Mouse (Mus musculus) limb, embryonic 13.5 days (tissue): ENCODE measurements around the gene Cfl1. TPM values are rescaled to one million over a fixed set of nuclear protein-coding genes. Genes with fewer than 3 reads are reported as not detected.
A peak's percentile ranks its signal among the peaks of the same experiment; 100 is the strongest.

Source experiments
- ATAC-seq: fragments of 200-750 bp; cut with Nextera tagmentation; 2 replicates; pipeline ENCODE4 v1.8.0; 2017; ENCODE audit warnings: low read depth, moderate number of reproducible peaks, moderate TSS enrichment; ENCODE audit not compliant: low FRiP score
- H3K27ac ChIP-seq: fragments of 300-500 bp; sonication (generic); 2 replicates; pipeline ENCODE4 v1.5.1; 2015; ENCODE audit warnings: inconsistent platforms, mild to moderate bottlenecking, moderate library complexity
- H3K27me3 ChIP-seq: fragments of 300-500 bp; sonication (generic); 2 replicates; pipeline ENCODE4 v1.6.1; 2015; ENCODE audit warnings: mild to moderate bottlenecking, inconsistent platforms
- H3K36me3 ChIP-seq: fragments of 300-500 bp; sonication (generic); 2 replicates; pipeline ENCODE4 v1.6.1; 2015; ENCODE audit warnings: inconsistent platforms, mild to moderate bottlenecking, moderate library complexity
- H3K4me1 ChIP-seq: fragments of 300-500 bp; sonication (generic); 2 replicates; pipeline ENCODE4 v1.6.1; 2015; ENCODE audit warnings: inconsistent platforms
- H3K4me2 ChIP-seq: fragments of 300-500 bp; sonication (generic); replicated peaks from 2 replicates; pipeline ENCODE4 v1.6.1; 2015; ENCODE audit warnings: inconsistent platforms, mild to moderate bottlenecking, moderate library complexity
- H3K4me3 ChIP-seq: fragments of 300-500 bp; sonication (generic); 2 replicates; pipeline ENCODE4 v1.5.1; 2015; ENCODE audit warnings: moderate library complexity, mild to moderate bottlenecking, inconsistent platforms
- H3K9ac ChIP-seq: fragments of 300-500 bp; sonication (generic); 2 replicates; pipeline ENCODE4 v1.6.1; 2015; ENCODE audit warnings: mild to moderate bottlenecking, inconsistent platforms
- H3K9me3 ChIP-seq: fragments of 300-500 bp; sonication (generic); 2 replicates; pipeline ENCODE4 v1.6.1; 2016; ENCODE audit warnings: inconsistent platforms
- WGBS: fragments of 180-500 bp; shearing (Covaris S2); methylation state at CpG from one replicate; pipeline ENCODE4 v1.1.7; 2015; 5-methylcytosine and 5-hydroxymethylcytosine counted together
- polyA plus RNA-seq: library from polyadenylated mRNA; unstranded; fragments of >200 nt; fragmentation: Nextera tagmentation; extraction: Ambion mirVana; gene quantifications from 2 replicates; pipeline ENCODE4 v1.2.1, GENCODE M21; 2015

Gene Cfl1
- polyA plus RNA-seq, 1 experiment from 2014 or later = 2,537 TPM

DNA sequence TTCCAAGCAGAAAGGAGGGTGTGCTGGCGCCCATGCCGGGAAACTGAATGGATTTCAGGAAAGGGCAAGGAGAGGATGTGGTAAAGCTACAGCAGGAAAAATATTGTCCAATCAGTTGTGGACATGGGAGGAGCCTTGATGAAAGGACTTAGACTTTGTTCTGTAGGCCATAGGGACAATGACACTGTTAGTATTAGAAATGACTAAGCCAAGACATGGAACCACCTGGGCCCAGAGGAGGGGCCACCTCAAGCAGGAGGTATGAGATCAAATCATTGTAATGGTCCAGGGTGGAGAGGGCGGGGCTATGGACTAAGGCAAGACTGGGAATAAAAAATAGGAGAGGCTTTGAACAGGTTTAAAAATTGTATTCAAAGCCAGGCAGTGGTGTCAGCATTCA, 28.5 kb downstream of the Cfl1 start:
- no peak overlapping the region for H3K4me2 ChIP-seq
- H3K9me3 ChIP-seq = no peaks in the 10 kb centered on the region
- no peaks in the 10 kb centered on the region for H3K27me3 ChIP-seq
- no peaks in the 10 kb centered on the region for H3K4me1 ChIP-seq
- H3K4me3 ChIP-seq = no peak overlapping the region
- no peak overlapping the region for H3K27ac ChIP-seq
- no peak for ATAC-seq
- WGBS = 88% methylated on average over 3 of the region's 3 CpGs
- no peak overlapping the region for H3K9ac ChIP-seq
- H3K36me3 ChIP-seq = no peaks in the 10 kb centered on the region

DNA sequence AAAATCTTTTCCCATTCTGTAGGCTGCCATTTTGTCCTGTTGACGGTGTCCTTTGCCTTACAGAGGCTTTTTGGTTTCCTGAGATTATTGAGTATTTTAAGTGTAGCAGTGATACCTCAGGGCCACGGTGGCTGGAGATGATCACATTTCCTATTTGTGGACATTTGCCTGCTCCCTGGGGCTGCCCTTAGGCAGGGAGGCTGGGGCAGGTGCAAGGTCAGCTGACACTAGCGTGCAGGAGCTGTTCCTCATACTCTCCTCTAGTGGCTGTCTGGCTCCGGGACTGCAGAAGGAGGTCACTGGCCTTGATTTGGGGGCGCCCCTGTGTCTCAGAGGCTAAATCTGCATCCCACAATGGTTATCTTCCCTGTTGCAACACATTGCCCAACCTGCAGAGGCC, 34.9 kb downstream of the Cfl1 start:
- ATAC-seq = no peak
- Histone ChIP-seq H3K9ac (no peak overlapping the region), H3K36me3 (no peaks in the 10 kb centered on the region), H3K9me3 (no peaks in the 10 kb centered on the region), H3K27me3 (0 out of 2 replicates have a peak, but pooled peaks cover 2% of the 10 kb centered on the region), H3K4me2 (no peak overlapping the region), H3K4me1 (peaks cover 14% of the 10 kb centered on the region), H3K27ac (no peak overlapping the region), H3K4me3 (no peak overlapping the region)
- 73% methylated on average over 5 of the region's 5 CpGs for WGBS

DNA sequence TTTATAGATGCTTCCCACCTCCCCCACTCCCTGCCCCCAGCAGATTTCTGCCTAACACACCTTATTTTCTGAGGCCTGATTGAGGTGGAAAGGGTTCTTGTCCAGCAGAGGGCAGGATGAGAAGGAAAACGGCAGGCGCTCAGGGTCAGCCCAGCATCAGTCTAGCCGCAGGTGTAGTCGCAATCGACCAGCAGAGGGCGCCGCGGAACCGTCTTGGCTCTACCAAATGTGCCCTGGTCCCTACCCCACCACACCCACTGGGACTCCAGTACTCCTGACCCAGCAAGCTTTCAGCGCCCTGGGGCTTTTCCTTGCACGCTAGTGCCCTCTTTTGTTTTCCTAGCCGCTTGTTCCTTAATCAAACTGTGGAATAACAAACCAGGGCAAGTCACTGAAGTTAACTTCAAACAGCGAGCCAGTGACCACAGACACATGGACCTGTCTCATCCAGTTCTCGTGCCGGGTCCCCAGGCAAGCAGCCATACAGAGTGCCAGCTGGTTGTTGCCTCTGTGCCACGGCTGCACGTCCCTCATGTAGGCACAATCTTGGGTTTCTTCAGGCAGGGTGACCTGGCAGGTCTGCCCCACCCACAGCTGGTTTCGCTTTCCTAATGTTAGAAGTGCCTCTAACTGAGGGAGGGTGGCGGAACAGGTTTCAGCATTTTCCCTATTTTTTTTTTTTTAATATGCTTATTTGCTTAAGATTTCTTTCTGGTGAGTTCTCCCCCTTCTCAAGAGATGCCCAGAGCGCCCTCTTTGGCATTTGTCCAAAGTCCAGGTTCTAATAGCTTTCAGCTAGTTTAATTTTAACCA, 39.3 kb downstream of the Cfl1 start:
- Histone ChIP-seq H3K27ac (no peak overlapping the region), H3K9ac (no peak overlapping the region), H3K9me3 (no peaks in the 10 kb centered on the region), H3K36me3 (no peaks in the 10 kb centered on the region), H3K27me3 (0 out of 2 replicates have a peak, but pooled peaks cover 5% of the 10 kb centered on the region), H3K4me2 (peak overlapping the region; percentile 54), H3K4me3 (no peak overlapping the region), H3K4me1 (peaks cover 15% of the 10 kb centered on the region)
- ATAC-seq = peak; percentile 93
- WGBS = 16% methylated on average over 20 of the region's 20 CpGs

DNA sequence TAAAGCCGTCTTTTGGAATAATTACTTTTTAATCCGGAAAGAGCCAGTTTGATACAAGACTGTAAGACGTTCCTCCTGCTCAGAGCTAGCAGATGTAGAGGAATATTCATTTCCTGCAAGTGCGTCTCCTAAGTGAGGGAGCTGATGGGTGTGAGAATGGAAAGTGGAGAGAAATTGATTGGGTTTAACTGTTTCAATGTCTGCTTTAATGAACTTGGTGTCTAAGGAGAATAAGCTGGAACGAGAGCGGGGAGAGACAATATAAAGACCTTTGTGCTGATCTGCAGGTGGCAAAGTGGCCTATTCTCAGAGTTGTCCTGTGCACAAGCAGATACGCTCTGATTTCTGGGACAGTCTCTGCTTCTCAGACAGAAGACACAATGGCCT, 39.9 kb downstream of the Cfl1 start:
- 0 out of 2 replicates have a peak, but pooled peaks cover 5% of the 10 kb centered on the region for H3K27me3 ChIP-seq
- 61% methylated on average over 7 of the region's 7 CpGs for WGBS
- H3K9ac ChIP-seq = no peak overlapping the region
- H3K4me3 ChIP-seq = no peak overlapping the region
- no peak overlapping the region for H3K27ac ChIP-seq
- H3K4me2 ChIP-seq = peak overlapping the region; percentile 54; the same call in 1 of the 2 replicates
- H3K4me1 ChIP-seq = peaks cover 15% of the 10 kb centered on the region
- ATAC-seq = no peak
- H3K9me3 ChIP-seq = no peaks in the 10 kb centered on the region
- no peaks in the 10 kb centered on the region for H3K36me3 ChIP-seq

DNA sequence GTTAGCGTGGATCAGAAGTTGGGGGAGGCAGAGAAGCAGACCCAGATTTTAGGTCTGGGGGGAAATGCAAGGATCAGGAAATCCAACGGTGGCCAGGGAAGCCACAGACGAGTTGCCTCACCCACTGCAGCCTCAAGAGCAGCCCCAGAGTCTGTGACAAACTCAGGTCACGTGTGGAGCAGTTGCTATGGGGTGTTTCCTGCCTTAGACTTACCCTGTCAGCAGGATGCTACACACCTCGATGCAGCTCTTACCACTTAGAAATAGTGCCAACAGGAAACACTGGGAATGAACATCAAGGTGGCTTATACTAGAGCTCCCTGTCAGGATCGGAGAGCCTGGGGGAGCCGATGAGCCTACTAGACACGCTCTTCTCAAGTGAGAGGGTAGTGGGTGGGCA, 42.3 kb downstream of the Cfl1 start:
- no peak overlapping the region for H3K4me3 ChIP-seq
- no peak overlapping the region for H3K4me2 ChIP-seq
- H3K36me3 ChIP-seq = no peaks in the 10 kb centered on the region
- WGBS = 61% methylated on average over 8 of the region's 8 CpGs
- peaks cover 15% of the 10 kb centered on the region for H3K4me1 ChIP-seq
- H3K27ac ChIP-seq = no peak overlapping the region
- ATAC-seq = no peak
- H3K27me3 ChIP-seq = 0 out of 2 replicates have a peak, but pooled peaks cover 5% of the 10 kb centered on the region
- H3K9me3 ChIP-seq = no peaks in the 10 kb centered on the region
- no peak overlapping the region for H3K9ac ChIP-seq

DNA sequence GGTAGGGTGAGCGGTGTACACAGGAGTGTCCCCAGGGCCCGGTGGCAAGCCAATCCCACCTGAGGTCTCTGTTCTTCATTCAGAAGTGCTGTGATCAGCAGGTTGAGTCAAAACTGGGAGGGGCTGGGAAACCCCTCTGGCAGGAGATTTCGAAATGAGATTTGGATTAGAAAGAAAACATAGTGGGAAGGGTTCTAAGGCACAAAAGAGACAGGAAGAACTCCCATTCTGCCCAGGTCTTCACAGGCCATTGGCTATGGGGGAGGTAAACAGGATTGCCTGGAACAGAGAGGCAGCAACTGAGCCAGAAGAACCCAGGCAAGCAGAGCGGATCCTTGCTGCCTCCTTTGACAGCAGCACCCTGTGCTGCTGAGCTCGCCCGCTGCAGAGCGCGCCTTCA, 48.5 kb downstream of the Cfl1 start:
- Histone ChIP-seq H3K4me3 (no peak overlapping the region), H3K27ac (no peak overlapping the region)

DNA sequence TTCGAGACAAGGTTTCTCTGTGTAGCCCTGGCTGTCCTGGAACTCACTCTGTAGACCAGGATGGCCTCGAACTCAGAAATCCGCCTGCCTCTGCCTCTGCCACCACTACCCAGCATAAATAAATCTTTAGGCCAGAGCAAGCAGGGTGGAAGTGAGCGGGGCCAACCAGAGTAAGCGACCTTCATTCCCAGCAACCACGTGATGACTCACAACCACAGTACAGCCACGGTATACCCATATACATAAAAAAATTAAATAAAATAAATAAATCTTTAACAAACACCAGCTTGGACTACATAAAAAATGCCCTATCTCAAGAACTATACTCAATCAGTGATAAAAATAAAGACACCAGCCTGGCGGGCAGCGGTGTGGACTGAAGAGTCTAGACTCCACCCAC, 53.1 kb downstream of the Cfl1 start:
- Histone ChIP-seq H3K27ac (no peak overlapping the region), H3K4me2 (no peak overlapping the region), H3K4me1 (no peaks in the 10 kb centered on the region), H3K9ac (no peak overlapping the region), H3K9me3 (no peaks in the 10 kb centered on the region), H3K27me3 (no peaks in the 10 kb centered on the region), H3K36me3 (no peaks in the 10 kb centered on the region), H3K4me3 (no peak overlapping the region)
- ATAC-seq = no peak
- 88% methylated on average over 9 of the region's 9 CpGs for WGBS

More for the DNA sequence above, 48.5 kb downstream of the Cfl1 start:
- no peaks in the 10 kb centered on the region for H3K4me1 ChIP-seq
- no peak for ATAC-seq
- H3K9me3 ChIP-seq = no peaks in the 10 kb centered on the region
- no peak overlapping the region for H3K9ac ChIP-seq
- no peaks in the 10 kb centered on the region for H3K36me3 ChIP-seq
- no peak overlapping the region for H3K4me2 ChIP-seq
- no peaks in the 10 kb centered on the region for H3K27me3 ChIP-seq
- WGBS = 66% methylated on average over 8 of the region's 8 CpGs

DNA sequence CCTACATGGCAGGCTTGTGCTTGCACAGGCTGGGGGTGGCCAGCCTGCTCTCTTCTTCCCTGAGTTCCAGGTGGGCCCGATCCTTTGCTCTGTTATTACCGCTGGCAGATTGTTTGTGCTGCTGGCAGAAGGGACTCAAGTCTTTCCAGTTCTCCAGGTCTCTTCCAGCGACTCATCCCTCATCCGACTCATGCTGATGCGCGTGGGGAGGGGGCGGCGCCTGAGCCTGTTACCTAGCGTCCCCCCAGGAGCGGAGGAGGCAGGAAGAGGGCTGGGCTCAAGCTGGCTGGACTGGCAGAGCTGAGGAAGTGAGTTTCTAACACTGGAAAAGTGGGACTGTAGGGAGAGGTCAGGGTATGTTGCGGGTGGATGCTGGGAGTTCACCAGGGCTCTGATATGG, 53.8 kb downstream of the Cfl1 start:
- Histone ChIP-seq H3K4me1 (no peaks in the 10 kb centered on the region), H3K36me3 (no peaks in the 10 kb centered on the region), H3K9ac (no peak overlapping the region), H3K4me3 (no peak overlapping the region), H3K4me2 (no peak overlapping the region), H3K27me3 (no peaks in the 10 kb centered on the region), H3K9me3 (no peaks in the 10 kb centered on the region), H3K27ac (no peak overlapping the region)
- ATAC-seq = no peak
- 49% methylated on average over 11 of the region's 11 CpGs for WGBS

Other genes starting within 250 kb of the Cfl1 start
- 26.7 and 28.9 TPM in 2 replicates for gene Pacs1, start 217.3 kb upstream of the Cfl1 start, polyA plus RNA-seq
- 393 and 399 TPM in 2 replicates for gene Sf3b2, start 195.0 kb upstream of the Cfl1 start, polyA plus RNA-seq
- 9.3 and 9.7 TPM in 2 replicates for gene Gal3st3, start 192.1 kb upstream of the Cfl1 start, polyA plus RNA-seq
- not detected in 2 replicates for gene Catsper1, start 154.7 kb upstream of the Cfl1 start, polyA plus RNA-seq
- 1.2 and 1.9 TPM in 2 replicates for gene Cst6, start 140.9 kb upstream of the Cfl1 start, polyA plus RNA-seq
- gene Eif1ad, start 123.7 kb upstream of the Cfl1 start, polyA plus RNA-seq = 54.9 and 62.3 TPM in 2 replicates
- 442 and 445 TPM in 2 replicates for gene Banf1, start 123.3 kb upstream of the Cfl1 start, polyA plus RNA-seq
- 81.8 and 84.8 TPM in 2 replicates for gene Sart1, start 101.8 kb upstream of the Cfl1 start, polyA plus RNA-seq
- gene Tsga10ip, start 87.9 kb upstream of the Cfl1 start, polyA plus RNA-seq = 0.15 and 0.31 TPM in 2 replicates
- gene Drap1, start 65.5 kb upstream of the Cfl1 start, polyA plus RNA-seq = 301 and 336 TPM in 2 replicates
- 74.6 and 77.9 TPM in 2 replicates for gene AI837181, start 65.3 kb upstream of the Cfl1 start, polyA plus RNA-seq
- gene Fosl1, start 42.9 kb upstream of the Cfl1 start, polyA plus RNA-seq = not detected in 2 replicates
- gene Ccdc85b, start 32.6 kb upstream of the Cfl1 start, polyA plus RNA-seq = 6.2 and 7.0 TPM in 2 replicates
- 129 and 131 TPM in 2 replicates for gene Fibp, start 29.8 kb upstream of the Cfl1 start, polyA plus RNA-seq
- 1.7 and 2.3 TPM in 2 replicates for gene Ctsw, start 21.9 kb upstream of the Cfl1 start, polyA plus RNA-seq
- gene Efemp2, start 16.5 kb upstream of the Cfl1 start, polyA plus RNA-seq = 209 and 216 TPM in 2 replicates
- gene Mus81, start 2.1 kb upstream of the Cfl1 start, polyA plus RNA-seq = 40.5 and 42.8 TPM in 2 replicates
- not detected in 2 replicates for gene 1700020D05Rik, start 13.3 kb downstream of the Cfl1 start, polyA plus RNA-seq
- 12.1 and 13.4 TPM in 2 replicates for gene Snx32, start 20.1 kb downstream of the Cfl1 start, polyA plus RNA-seq
- gene Ovol1, start 70.2 kb downstream of the Cfl1 start, polyA plus RNA-seq = 1.7 and 3.0 TPM in 2 replicates
- 2.3 and 2.7 TPM in 2 replicates for gene Ap5b1, start 77.6 kb downstream of the Cfl1 start, polyA plus RNA-seq
- 143 and 144 TPM in 2 replicates for gene Rnaseh2c, start 111.4 kb downstream of the Cfl1 start, polyA plus RNA-seq
- gene Kat5, start 119.8 kb downstream of the Cfl1 start, polyA plus RNA-seq = 61.5 and 62.7 TPM in 2 replicates
- 47.6 and 48.5 TPM in 2 replicates for gene Rela, start 147.0 kb downstream of the Cfl1 start, polyA plus RNA-seq
- gene Sipa1, start 173.3 kb downstream of the Cfl1 start, polyA plus RNA-seq = 25.2 and 27.8 TPM in 2 replicates
- 18.2 and 18.5 TPM in 2 replicates for gene Map3k11, start 198.3 kb downstream of the Cfl1 start, polyA plus RNA-seq
- 25.4 and 28.7 TPM in 2 replicates for gene Pcnx3, start 198.5 kb downstream of the Cfl1 start, polyA plus RNA-seq
- gene Kcnk7, start 213.9 kb downstream of the Cfl1 start, polyA plus RNA-seq = 0.51 and 0.75 TPM in 2 replicates
- gene Ehbp1l1, start 235.9 kb downstream of the Cfl1 start, polyA plus RNA-seq = 20.4 and 21.2 TPM in 2 replicates
- gene Fam89b, start 239.2 kb downstream of the Cfl1 start, polyA plus RNA-seq = 128 and 141 TPM in 2 replicates